Mouse (Mus musculus): ENCODE measurements around the gene Tnfrsf23. TPM values are rescaled to one million over a fixed set of nuclear protein-coding genes. Genes with fewer than 3 reads are reported as not detected.

Gene Tnfrsf23
- polyA plus RNA-seq, 1 experiment from 2014 or later, result 3.0 TPM

DNA sequence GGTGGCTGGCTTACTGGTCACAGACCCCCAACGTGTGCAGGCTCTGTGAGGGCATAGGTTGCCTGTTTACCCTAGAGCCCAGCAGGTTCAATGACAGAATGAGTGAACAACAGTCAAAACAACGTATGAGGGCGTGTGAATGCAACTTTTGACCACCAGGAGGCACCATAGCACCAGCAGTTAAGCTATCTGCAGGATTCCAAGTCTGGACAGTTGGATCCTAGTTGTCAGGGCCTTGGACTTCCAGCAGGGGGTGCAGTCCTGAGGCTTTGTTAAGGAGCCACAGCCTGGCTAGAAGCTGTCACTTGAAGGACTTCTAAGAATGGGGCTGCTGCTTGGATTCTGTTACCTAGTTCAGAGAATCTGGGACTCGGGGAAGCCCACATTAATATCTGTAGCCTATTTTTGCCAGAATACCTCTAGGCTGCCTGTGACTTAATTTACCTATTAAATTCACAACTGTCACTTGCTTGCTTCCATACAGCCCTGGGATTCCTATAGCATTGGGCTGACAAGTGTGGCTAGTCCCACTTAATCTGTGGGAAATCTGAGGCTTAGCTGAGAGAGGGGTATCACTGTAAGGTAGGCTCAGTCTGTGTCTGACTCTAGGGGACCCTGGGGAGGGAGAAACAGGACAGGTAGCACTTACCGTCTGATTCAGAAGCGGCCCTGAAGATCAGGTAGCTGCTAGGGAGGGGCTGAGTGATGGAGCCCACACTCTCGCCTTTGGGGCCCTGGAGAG is 21.2 kb upstream of the Tnfrsf23 start:
- 39% methylated on average over 7 of the region's 7 CpGs for WGBS
- no peaks in the 10 kb centered on the region for H3K4me1 ChIP-seq (ENCODE audit: insufficient read depth, low read depth, low read length)
- ATAC-seq, result peak; percentile 88
- H3K27me3 ChIP-seq (replicated peaks; ENCODE audit: insufficient read depth, low read length), result no peaks in the 10 kb centered on the region
- H3K27ac ChIP-seq (ENCODE audit: low read length), result no peak overlapping the region
- H3K9ac ChIP-seq (replicated peaks; ENCODE audit: low read depth), result no peak overlapping the region
- H3K36me3 ChIP-seq (ENCODE audit: insufficient read depth, low read length), result peaks cover 29% of the 10 kb centered on the region
- DNase-seq (ENCODE audit: low spot score), result peak; percentile 97
- no peak overlapping the region for H3K4me2 ChIP-seq (replicated peaks; ENCODE audit: low read depth, low read length)
- H3K4me3 ChIP-seq (ENCODE audit: low read depth, low read length), result no peak overlapping the region
- TF ChIP-seq CTCF (IDR thresholded peaks at IDR 0.05) (peak; percentile 100), EP300 (IDR thresholded peaks at IDR 0.05) (no peak)
- H3K9me3 ChIP-seq (ENCODE audit: low read length), result no peaks in the 10 kb centered on the region

DNA sequence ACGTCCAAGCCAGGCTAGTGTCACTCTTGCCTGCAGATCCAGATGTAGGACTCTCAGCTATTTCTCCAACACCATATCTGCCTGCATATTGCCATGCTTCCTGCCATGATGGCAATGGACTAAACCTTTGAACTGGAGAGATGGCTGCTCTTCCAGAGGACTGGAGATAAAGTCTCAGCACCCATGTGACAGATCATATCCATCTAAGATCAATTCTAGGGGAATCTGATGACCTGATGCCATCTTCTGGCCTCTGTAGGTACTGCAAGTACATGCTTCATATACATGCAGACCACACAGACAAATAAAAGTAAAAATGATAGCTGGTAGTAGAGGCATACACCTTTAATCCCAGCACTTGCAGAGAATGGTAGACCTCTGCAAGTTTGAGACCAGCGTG is 10.5 kb upstream of the Tnfrsf23 start:
- no peaks in the 10 kb centered on the region for H3K4me1 ChIP-seq (ENCODE audit: insufficient read depth, low read depth, low read length)
- DNase-seq (ENCODE audit: low spot score) (no peak), ATAC-seq (no peak)
- H3K36me3 ChIP-seq (ENCODE audit: insufficient read depth, low read length), result peaks cover 41% of the 10 kb centered on the region
- no peaks in the 10 kb centered on the region for H3K9me3 ChIP-seq (ENCODE audit: low read length)
- no peaks in the 10 kb centered on the region for H3K27me3 ChIP-seq (replicated peaks; ENCODE audit: insufficient read depth, low read length)
- H3K4me3 ChIP-seq (ENCODE audit: low read depth, low read length), result no peak overlapping the region
- H3K4me2 ChIP-seq (replicated peaks; ENCODE audit: low read depth, low read length), result no peak overlapping the region
- peak; percentile 75 for TF ChIP-seq CTCF (IDR thresholded peaks at IDR 0.05)
- no peak for TF ChIP-seq EP300 (IDR thresholded peaks at IDR 0.05)
- WGBS, result 61% methylated on average over 2 of the region's 2 CpGs
- H3K9ac ChIP-seq (replicated peaks; ENCODE audit: low read depth), result no peak overlapping the region
- H3K27ac ChIP-seq (ENCODE audit: low read length), result no peak overlapping the region

DNA sequence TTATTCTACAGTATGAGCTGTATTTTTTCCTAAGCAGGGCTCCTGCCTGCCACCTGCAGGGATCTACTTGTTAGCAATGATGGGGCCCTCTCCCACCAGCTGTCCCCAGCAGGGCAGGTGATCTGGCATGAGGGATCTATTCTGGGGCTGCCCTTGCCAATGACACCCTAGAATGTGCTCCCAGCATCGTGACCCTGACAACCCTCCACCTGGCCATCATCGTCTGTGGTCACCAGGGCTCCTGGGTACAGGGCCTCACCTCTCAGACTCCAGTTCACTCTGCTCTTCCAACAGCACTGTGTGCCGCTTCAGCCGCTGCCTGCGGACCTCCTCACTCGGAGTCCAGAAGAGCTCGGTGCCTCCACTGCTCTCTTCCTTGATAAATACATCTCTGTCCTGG is 8.9 kb upstream of the Tnfrsf23 start:
- DNase-seq (ENCODE audit: low spot score) (no peak), ATAC-seq (no peak)
- H3K9me3 ChIP-seq (ENCODE audit: low read length), result no peaks in the 10 kb centered on the region
- peaks cover 45% of the 10 kb centered on the region for H3K36me3 ChIP-seq (ENCODE audit: insufficient read depth, low read length)
- WGBS, result 92% methylated on average over 7 of the region's 7 CpGs
- no peaks in the 10 kb centered on the region for H3K4me1 ChIP-seq (ENCODE audit: insufficient read depth, low read depth, low read length)
- H3K4me2 ChIP-seq (replicated peaks; ENCODE audit: low read depth, low read length), result no peak overlapping the region
- no peak overlapping the region for H3K27ac ChIP-seq (ENCODE audit: low read length)
- no peak overlapping the region for H3K9ac ChIP-seq (replicated peaks; ENCODE audit: low read depth)
- TF ChIP-seq EP300 (IDR thresholded peaks at IDR 0.05) (no peak), CTCF (IDR thresholded peaks at IDR 0.05) (no peak)
- H3K4me3 ChIP-seq (ENCODE audit: low read depth, low read length), result no peak overlapping the region
- H3K27me3 ChIP-seq (replicated peaks; ENCODE audit: insufficient read depth, low read length), result no peaks in the 10 kb centered on the region

- TF ChIP-seq EP300 (IDR thresholded peaks at IDR 0.05) (no peak), CTCF (IDR thresholded peaks at IDR 0.05) (no peak)
- Histone ChIP-seq H3K27me3 (replicated peaks; ENCODE audit: insufficient read depth, low read length) (no peaks in the 10 kb centered on the region), H3K9ac (replicated peaks; ENCODE audit: low read depth) (no peak overlapping the region), H3K4me1 (ENCODE audit: insufficient read depth, low read depth, low read length) (no peaks in the 10 kb centered on the region), H3K36me3 (ENCODE audit: insufficient read depth, low read length) (peaks cover 61% of the 10 kb centered on the region), H3K9me3 (ENCODE audit: low read length) (no peaks in the 10 kb centered on the region), H3K27ac (ENCODE audit: low read length) (no peak overlapping the region), H3K4me3 (ENCODE audit: low read depth, low read length) (no peak overlapping the region), H3K4me2 (replicated peaks; ENCODE audit: low read depth, low read length) (no peak overlapping the region)
- WGBS, result 92% methylated on average over 12 of the region's 12 CpGs
- DNase-seq (ENCODE audit: low spot score) (no peak), ATAC-seq (no peak)
Observed at GRCm38 (mm10) chr7:143692746-143693510, 7.3 kb upstream of the Tnfrsf23 start.

DNA sequence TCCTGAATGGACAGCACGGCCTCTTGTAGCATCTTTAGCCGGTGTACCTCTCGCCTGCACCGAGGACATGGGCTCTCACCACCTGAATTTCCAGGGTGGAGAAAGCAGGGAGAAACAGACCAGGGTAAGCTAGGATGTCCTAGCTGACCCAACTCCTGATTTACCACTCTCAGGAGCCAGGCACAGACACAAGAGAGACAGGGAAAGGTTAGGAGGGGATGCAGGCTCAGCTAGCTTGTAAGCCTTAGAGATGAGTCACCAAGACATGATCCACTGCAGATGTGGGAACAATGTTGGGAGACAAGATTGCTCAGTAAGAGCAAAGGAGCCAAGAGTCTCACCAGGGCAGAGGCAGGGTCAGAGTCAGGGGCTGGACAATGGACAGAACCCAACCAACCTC is 6.2 kb upstream of the Tnfrsf23 start:
- DNase-seq (ENCODE audit: low spot score) (no peak), ATAC-seq (no peak)
- WGBS, result 100% methylated on average over 4 of the region's 4 CpGs
- TF ChIP-seq EP300 (IDR thresholded peaks at IDR 0.05) (no peak), CTCF (IDR thresholded peaks at IDR 0.05) (no peak)
- no peak overlapping the region for H3K4me2 ChIP-seq (replicated peaks; ENCODE audit: low read depth, low read length)
- no peak overlapping the region for H3K27ac ChIP-seq (ENCODE audit: low read length)
- H3K4me3 ChIP-seq (ENCODE audit: low read depth, low read length), result no peak overlapping the region
- no peaks in the 10 kb centered on the region for H3K9me3 ChIP-seq (ENCODE audit: low read length)
- H3K4me1 ChIP-seq (ENCODE audit: insufficient read depth, low read depth, low read length), result no peaks in the 10 kb centered on the region
- no peak overlapping the region for H3K9ac ChIP-seq (replicated peaks; ENCODE audit: low read depth)
- no peaks in the 10 kb centered on the region for H3K27me3 ChIP-seq (replicated peaks; ENCODE audit: insufficient read depth, low read length)
- H3K36me3 ChIP-seq (ENCODE audit: insufficient read depth, low read length), result peaks cover 60% of the 10 kb centered on the region

- Histone ChIP-seq H3K9ac (replicated peaks; ENCODE audit: low read depth) (no peak overlapping the region), H3K4me1 (ENCODE audit: insufficient read depth, low read depth, low read length) (no peaks in the 10 kb centered on the region), H3K27me3 (replicated peaks; ENCODE audit: insufficient read depth, low read length) (no peaks in the 10 kb centered on the region), H3K36me3 (ENCODE audit: insufficient read depth, low read length) (peaks cover 58% of the 10 kb centered on the region), H3K27ac (ENCODE audit: low read length) (no peak overlapping the region), H3K4me3 (ENCODE audit: low read depth, low read length) (no peak overlapping the region), H3K9me3 (ENCODE audit: low read length) (no peaks in the 10 kb centered on the region), H3K4me2 (replicated peaks; ENCODE audit: low read depth, low read length) (no peak overlapping the region)
- DNase-seq (ENCODE audit: low spot score), result no peak
- TF ChIP-seq EP300 (IDR thresholded peaks at IDR 0.05) (no peak), CTCF (IDR thresholded peaks at IDR 0.05) (no peak)
- ATAC-seq, result peak; percentile 53
- WGBS, result 81% methylated on average over 5 of the region's 5 CpGs
Observed at GRCm38 (mm10) chr7:143691181-143691580, 5.5 kb upstream of the Tnfrsf23 start.
